Mouse (Mus musculus) liver, adult 2 months (tissue): ENCODE measurements around the gene Lmntd2. TPM values are rescaled to one million over a fixed set of nuclear protein-coding genes. Genes with fewer than 3 reads are reported as not detected.
A peak's percentile ranks its signal among the peaks of the same experiment; 100 is the strongest.

ENCODE experiments used
- DNase-seq: peaks from one replicate; pipeline ENCODE4 v3.0.0-alpha.2; 2011; ENCODE audit warnings: low read depth, low spot score; ENCODE audit errors: extremely low read depth
- H3K27ac ChIP-seq: fragments of 200-500 bp; replicated peaks from 2 replicates; pipeline ENCODE4 v1.5.1; 2012; ENCODE audit warnings: low read depth, mild to moderate bottlenecking, control low read depth, inconsistent platforms, low read length; ENCODE audit not compliant: insufficient read depth
- H3K27me3 ChIP-seq: fragments of 200-500 bp; 2 replicates; pipeline ENCODE4 v1.6.1; 2012; ENCODE audit warnings: mild to moderate bottlenecking, moderate library complexity, low read length, inconsistent platforms; ENCODE audit not compliant: control insufficient read depth, insufficient read depth
- H3K36me3 ChIP-seq: fragments of 200-500 bp; 2 replicates; pipeline ENCODE4 v1.6.1; 2012; ENCODE audit warnings: low read length, inconsistent platforms; ENCODE audit not compliant: control insufficient read depth, insufficient read depth
- H3K4me1 ChIP-seq: fragments of 200-500 bp; 2 replicates; pipeline ENCODE4 v1.6.1; 2011; ENCODE audit warnings: low read length; ENCODE audit not compliant: control insufficient read depth, insufficient read depth
- H3K4me3 ChIP-seq: fragments of 200-500 bp; 2 replicates; pipeline ENCODE4 v1.5.1; 2011; ENCODE audit warnings: low read depth, mild to moderate bottlenecking, control low read depth, low read length, moderate library complexity; ENCODE audit not compliant: insufficient read depth
- H3K79me2 ChIP-seq: fragments of 200-500 bp; 2 replicates; pipeline ENCODE4 v1.6.1; 2012; ENCODE audit warnings: inconsistent platforms, mild to moderate bottlenecking, low read length, moderate library complexity; ENCODE audit not compliant: control insufficient read depth, insufficient read depth
- H3K9ac ChIP-seq: fragments of 200-500 bp; 2 replicates; pipeline ENCODE4 v1.6.1; 2012; ENCODE audit warnings: low read depth, mild to moderate bottlenecking, control low read depth, inconsistent platforms, low read length
- CTCF ChIP-seq: fragments of 200-500 bp; IDR thresholded peaks from 2 replicates; pipeline ENCODE4 v1.5.1; 2011; ENCODE audit warnings: low read depth, low read length, control low read depth
- POLR2A ChIP-seq: fragments of 200-500 bp; IDR thresholded peaks from 2 replicates; pipeline ENCODE4 v1.6.1; 2011; ENCODE audit warnings: low read length, control low read depth; ENCODE audit not compliant: insufficient read depth; ENCODE audit errors: extremely low read depth
- WGBS: fragments of 180-500 bp; shearing (Covaris S2); methylation state at CpG from one replicate; pipeline ENCODE4 v1.1.7; 2018; 5-methylcytosine and 5-hydroxymethylcytosine counted together
- polyA plus RNA-seq: library from polyadenylated mRNA; depleted of rRNA; stranded (reverse); fragments of >200 nt; gene quantifications from 2 replicates; pipeline ENCODE4 v1.2.3, GENCODE M21; 2012
- total RNA-seq: library from RNA; depleted of rRNA; stranded (reverse); fragments of >200 nt; gene quantifications from 2 replicates; pipeline ENCODE4 v1.2.3, GENCODE M21; 2014

The Lmntd2 gene
- total and polyA plus RNA-seq, 2 experiments, result 0.83 to 2.2 TPM

- peak; percentile 90 for DNase-seq
- 5% methylated on average over 41 of the region's 41 CpGs for WGBS
- 0 out of 2 replicates have a peak, but pooled peaks have one; percentile 15 for TF ChIP-seq POLR2A
- TF ChIP-seq CTCF, result no peak
- H3K79me2 ChIP-seq, result peaks cover 12% of the 10 kb centered on the region; the same call in 1 of the 2 replicates
- no peaks in the 10 kb centered on the region for H3K27me3 ChIP-seq
- peak within 1 kb of the TSS; percentile 87 for H3K4me3 ChIP-seq
- peak within 1 kb of the TSS; percentile 91 for H3K27ac ChIP-seq
- no peaks in the 10 kb centered on the region for H3K36me3 ChIP-seq
- peak within 1 kb of the TSS; percentile 88 for H3K9ac ChIP-seq
- peaks cover 16% of the 10 kb centered on the region for H3K4me1 ChIP-seq
These were observed 1.4 kb upstream of the Lmntd2 start, which contains the start of gene Rassf7 for GRCm38 (mm10) chr7:141215101-141215879. Rassf7 (plus strand) TSS chr7:141215860.

GRCm38 (mm10) chr7:141214310-141214709, 430 bp upstream of the Lmntd2 start:
- H3K36me3 ChIP-seq, result no peaks in the 10 kb centered on the region
- peaks cover 12% of the 10 kb centered on the region; the same call in 1 of the 2 replicates for H3K79me2 ChIP-seq
- no peak for TF ChIP-seq CTCF
- no peak for TF ChIP-seq POLR2A
- H3K4me3 ChIP-seq, result no peak overlapping the region
- 89% methylated on average over 3 of the region's 3 CpGs for WGBS
- no peak for DNase-seq
- no peak overlapping the region for H3K27ac ChIP-seq
- no peaks in the 10 kb centered on the region for H3K27me3 ChIP-seq
- peaks cover 16% of the 10 kb centered on the region for H3K4me1 ChIP-seq
- H3K9ac ChIP-seq, result no peak overlapping the region

- WGBS, result 98% methylated on average over 3 of the region's 3 CpGs
- no peak overlapping the region for H3K27ac ChIP-seq
- H3K27me3 ChIP-seq, result no peaks in the 10 kb centered on the region
- peaks cover 12% of the 10 kb centered on the region; the same call in 1 of the 2 replicates for H3K79me2 ChIP-seq
- H3K36me3 ChIP-seq, result no peaks in the 10 kb centered on the region
- no peak overlapping the region for H3K4me3 ChIP-seq
- H3K9ac ChIP-seq, result no peak overlapping the region
- DNase-seq, result no peak
- peaks cover 16% of the 10 kb centered on the region for H3K4me1 ChIP-seq
- TF ChIP-seq CTCF (no peak), POLR2A (no peak)
These were observed 747 bp downstream of the Lmntd2 start for GRCm38 (mm10) chr7:141213133-141213532.

- WGBS, result 89% methylated on average over 14 of the region's 14 CpGs
- Histone ChIP-seq H3K27ac (no peak overlapping the region), H3K79me2 (no peaks in the 10 kb centered on the region)
These were observed 3.2 kb downstream of the Lmntd2 start for GRCm38 (mm10) chr7:141210606-141211131.

GRCm38 (mm10) chr7:141210137-141210536, 3.7 kb downstream of the Lmntd2 start:
- Histone ChIP-seq H3K27me3 (no peaks in the 10 kb centered on the region), H3K36me3 (no peaks in the 10 kb centered on the region), H3K79me2 (no peaks in the 10 kb centered on the region), H3K9ac (no peak overlapping the region), H3K4me1 (peaks cover 3% of the 10 kb centered on the region; the same call in 1 of the 2 replicates), H3K27ac (no peak overlapping the region), H3K4me3 (no peak overlapping the region)
- TF ChIP-seq POLR2A (no peak), CTCF (no peak)
- no peak for DNase-seq
- 84% methylated on average over 12 of the region's 12 CpGs for WGBS

More at GRCm38 (mm10) chr7:141210606-141211131, 3.2 kb downstream of the Lmntd2 start:
- peaks cover 5% of the 10 kb centered on the region; the same call in 1 of the 2 replicates for H3K4me1 ChIP-seq
- H3K27me3 ChIP-seq, result no peaks in the 10 kb centered on the region
- H3K36me3 ChIP-seq, result no peaks in the 10 kb centered on the region
- H3K4me3 ChIP-seq, result no peak overlapping the region
- no peak for DNase-seq
- H3K9ac ChIP-seq, result no peak overlapping the region
- TF ChIP-seq CTCF (no peak), POLR2A (no peak)

- Histone ChIP-seq H3K9ac (no peak overlapping the region), H3K36me3 (no peaks in the 10 kb centered on the region), H3K79me2 (no peaks in the 10 kb centered on the region), H3K4me1 (no peaks in the 10 kb centered on the region), H3K4me3 (no peak overlapping the region), H3K27ac (no peak overlapping the region), H3K27me3 (no peaks in the 10 kb centered on the region)
- TF ChIP-seq CTCF, result no peak
- no peak for DNase-seq
- WGBS, result 93% methylated on average over 3 of the region's 3 CpGs
These were observed 4.4 kb downstream of the Lmntd2 start for GRCm38 (mm10) chr7:141209526-141209925.
